In the genomic region with DNA sequence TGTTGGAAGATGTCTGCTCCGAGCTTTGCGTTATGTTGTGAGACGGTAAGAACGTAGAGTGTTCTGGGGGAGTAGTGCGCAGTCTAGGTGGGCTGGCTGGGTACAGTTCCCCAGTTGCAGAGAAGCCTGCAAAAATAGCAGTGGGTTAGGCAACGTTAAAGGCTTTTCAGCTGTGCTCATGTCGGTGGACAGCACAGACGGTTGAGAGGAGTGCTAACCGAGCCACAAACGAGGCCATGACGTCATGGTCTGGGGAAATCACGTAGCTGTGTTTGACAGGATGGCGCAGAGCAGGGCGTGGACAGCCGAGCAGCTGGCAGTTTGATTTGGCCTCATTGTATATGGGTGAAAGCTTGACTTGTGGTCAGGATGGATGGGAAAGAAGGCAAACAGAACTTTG, we compare ENCODE assay signal across 21 mouse cellular contexts. TPM values are rescaled to one million over a fixed set of nuclear protein-coding genes. Genes with fewer than 3 reads are reported as not detected.
DNase-seq lines count a peak whose midpoint lies in the region; ATAC-seq lines count a peak whose summit lies in the region.
"Had no signal": no experiment of that assay in that cellular context is flagged by ENCODE, and none has a peak within 500 bp of the region (broad histone marks: within the 10 kb centered on the region; RNA-seq: fewer than 3 reads in every experiment).

No protein-coding gene starts in this region.

- no peak for DNase-seq in frontal cortex, postnatal 10 days (ENCODE audit: low spot score in 2 of 2)
- DNase-seq in left cerebral cortex, postnatal 14 days (ENCODE audit: low spot score in 2 of 2) = peak; percentile 31 to 34
- no peak for DNase-seq in left cerebral cortex, adult 11 months (ENCODE audit: low spot score)
- DNase-seq in NIH3T3 (ENCODE audit: low read depth) = peak; percentile 3
- peak; percentile 59 for DNase-seq in brain, adult 2 months (ENCODE audit: low read depth, low spot score)
- DNase-seq in kidney, adult 11 months = no peak
- DNase-seq: adrenal gland, postnatal 25 days; cerebellum, adult 18-20 months; embryo, embryonic 11 days; gastrocnemius, postnatal 10 days; kidney, adult 18-20 months; kidney, postnatal 36 days; spleen, adult 18-20 months; thymus, adult 18-20 months; thymus, postnatal 25 days had no signal

- peak; percentile 39; the same call in 1 of the 2 replicates for ATAC-seq in frontal cortex, adult (ENCODE audit: low TSS enrichment)
- ATAC-seq: CD4-positive, CD25-positive, alpha-beta regulatory T cell, adult 4 months; forebrain, embryonic 16.5 days; inflammation-experienced regulatory T-cells, adult 6 months; midbrain, embryonic 16.5 days had no signal

- intact Hi-C loops in left cerebral cortex, postnatal 14 days (cut with DNase I) = no loop called here

RNA-seq across cellular contexts. Expression of a gene that starts 9.4 kb away (rescaled TPM):
- 100 to 1,000 TPM; 203 to 219 TPM for total RNA-seq in left cerebral cortex, postnatal 14 days (2021)
- total RNA-seq: megakaryocyte progenitor cell, adult 5-6 weeks had no signal

Comparison
In these comparisons a context has a peak if more than half of its experiments do, and no peak if none do; other contexts are left out.
1. DNase-seq: peak in left cerebral cortex, postnatal 14 days (2 of 2), NIH3T3 (single experiment) and brain, adult 2 months (single experiment); none in frontal cortex, postnatal 10 days (0 of 2), left cerebral cortex, adult 11 months (single experiment) and kidney, adult 11 months (single experiment).